Mouse (Mus musculus) olfactory bulb, adult 2 months (tissue): ENCODE measurements around the gene Tnnt3.

ENCODE experiments used
- CTCF ChIP-seq: fragments of 200-500 bp; IDR thresholded peaks from 2 replicates; pipeline ENCODE4 v1.5.1; 2012; ENCODE audit warnings: low read depth, mild to moderate bottlenecking, low read length, moderate library complexity; ENCODE audit not compliant: insufficient read depth
- POLR2A ChIP-seq: fragments of 200-500 bp; IDR thresholded peaks from 2 replicates; pipeline ENCODE4 v1.6.1; 2012; ENCODE audit warnings: mild to moderate bottlenecking, low read depth, low read length, moderate library complexity; ENCODE audit not compliant: insufficient read depth

DNA sequence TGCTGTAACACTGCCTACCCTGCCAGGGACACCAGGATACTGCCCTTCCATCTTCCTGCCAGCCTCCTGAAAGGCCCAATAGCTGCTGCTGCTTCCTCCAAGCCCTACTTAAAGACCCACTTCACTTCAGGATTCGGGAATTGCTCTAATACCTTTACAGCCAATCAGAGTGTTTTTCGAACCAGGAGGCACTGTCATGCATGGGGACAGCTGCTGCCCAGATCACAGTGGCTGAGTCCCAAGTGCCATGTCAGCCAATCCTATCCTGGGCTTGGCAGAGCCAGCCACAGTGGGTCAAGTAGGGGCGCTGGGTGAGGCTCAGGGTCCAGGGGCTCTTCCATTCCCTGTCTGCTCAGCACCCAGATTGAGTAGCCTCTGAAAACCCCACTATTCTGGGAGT, 2.5 kb upstream of the Tnnt3 start:
- TF ChIP-seq CTCF (no peak), POLR2A (no peak)
